Mouse (Mus musculus) lung, postnatal 10 days (tissue): ENCODE data around the gene Mpdz.
A peak's percentile ranks its signal among the peaks of the same experiment; 100 is the strongest.

Source experiments
- DNase-seq: peaks from one replicate; pipeline ENCODE4 v3.0.0; 2021

Gene Mpdz

DNA sequence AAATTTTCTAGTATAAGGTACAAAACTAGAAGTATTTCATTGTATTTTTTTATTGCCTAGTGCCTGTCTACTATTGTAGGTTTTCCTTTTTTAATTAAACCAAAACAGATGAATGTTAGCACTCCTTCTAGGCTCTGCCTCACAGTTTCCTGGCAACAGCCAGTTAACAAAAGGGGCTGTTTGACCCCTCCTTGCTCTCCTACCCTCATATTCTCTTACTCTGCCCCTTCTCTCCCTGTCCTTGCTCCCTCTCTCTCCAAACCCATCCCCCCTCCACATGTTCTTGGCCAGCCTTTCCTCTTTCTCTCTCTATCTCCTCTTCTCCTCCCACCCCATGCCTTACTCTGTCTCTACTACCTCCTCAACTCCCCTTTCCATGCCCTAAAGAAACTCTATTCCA is 53.4 kb downstream of the Mpdz start:
- DNase-seq: no peak

DNA sequence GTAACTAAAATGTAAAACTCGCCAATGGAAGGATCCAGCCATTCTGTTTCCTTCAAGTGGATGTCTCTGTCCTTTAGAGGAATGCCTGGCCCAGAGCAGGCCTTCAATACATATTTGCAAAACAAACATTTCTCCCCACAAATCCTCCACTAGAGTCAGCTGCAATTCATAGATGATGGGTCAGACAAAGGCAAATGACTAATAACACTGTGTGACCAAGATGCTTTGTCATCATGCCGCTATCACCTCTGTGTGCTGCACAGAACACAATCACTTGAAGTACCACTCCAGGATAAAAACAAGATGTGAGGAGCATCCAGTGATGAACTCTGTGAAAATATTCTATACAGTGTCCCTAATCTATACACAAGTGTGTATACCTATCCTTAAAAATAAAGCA is 55.0 kb downstream of the Mpdz start:
- DNase-seq: no peak

DNA sequence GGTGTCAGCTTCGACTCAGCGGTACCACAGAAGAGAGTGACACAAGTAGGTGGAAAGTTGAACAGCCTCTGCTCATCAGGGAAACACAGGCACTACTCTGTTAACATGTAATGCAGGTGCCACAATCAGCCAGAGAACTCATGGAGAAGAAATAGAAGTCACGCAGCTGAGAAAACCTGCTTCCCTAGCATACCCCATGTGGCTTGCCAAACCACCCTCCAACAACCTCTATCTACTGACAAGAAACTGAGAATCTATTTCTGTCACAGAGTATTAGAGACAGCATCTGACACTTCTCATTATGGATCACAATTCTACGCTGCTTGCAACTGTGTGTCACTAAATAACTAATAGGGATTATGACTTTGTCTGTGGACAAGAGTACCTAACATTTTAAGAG is 70.3 kb downstream of the Mpdz start:
- DNase-seq: no peak

DNA sequence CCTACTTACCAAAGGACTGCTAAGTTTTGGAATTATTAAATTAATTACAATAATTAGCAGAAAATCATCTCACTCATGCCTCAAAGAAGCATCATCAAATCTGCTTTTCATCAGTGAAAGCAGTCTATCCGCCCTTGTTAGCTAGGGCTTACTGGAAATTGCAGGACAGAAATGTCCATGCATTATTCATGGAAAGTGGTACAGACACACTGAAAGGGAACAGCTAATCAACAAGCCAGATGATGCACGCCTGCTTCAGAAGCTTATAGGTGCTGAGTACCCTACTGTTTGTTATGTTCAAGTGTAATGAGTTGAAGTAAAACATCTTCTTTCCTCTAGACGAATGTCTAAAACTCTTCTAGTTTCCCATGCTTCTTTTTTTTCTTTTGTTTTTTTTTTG is 91.2 kb downstream of the Mpdz start:
- no peak for DNase-seq

DNA sequence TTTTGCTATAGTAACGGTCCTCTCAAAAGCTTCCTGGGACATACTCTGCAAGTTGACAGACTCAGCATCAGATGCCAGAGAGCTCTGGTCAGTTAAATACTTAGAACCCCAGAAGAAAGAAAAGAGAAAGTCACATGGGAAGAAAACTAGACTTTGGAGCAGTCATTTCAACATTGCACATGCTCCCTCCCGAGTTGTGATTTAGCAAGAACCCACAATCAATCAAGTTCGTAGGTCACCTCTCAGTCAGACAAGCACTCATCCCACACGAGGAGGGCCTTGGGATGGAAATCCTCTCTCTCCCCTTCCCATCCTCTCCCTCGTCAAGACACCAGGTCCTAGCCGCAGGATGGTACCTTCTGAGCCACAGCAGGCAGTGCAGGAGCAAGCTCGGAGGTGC is 94.0 kb downstream of the Mpdz start:
- DNase-seq: no peak

DNA sequence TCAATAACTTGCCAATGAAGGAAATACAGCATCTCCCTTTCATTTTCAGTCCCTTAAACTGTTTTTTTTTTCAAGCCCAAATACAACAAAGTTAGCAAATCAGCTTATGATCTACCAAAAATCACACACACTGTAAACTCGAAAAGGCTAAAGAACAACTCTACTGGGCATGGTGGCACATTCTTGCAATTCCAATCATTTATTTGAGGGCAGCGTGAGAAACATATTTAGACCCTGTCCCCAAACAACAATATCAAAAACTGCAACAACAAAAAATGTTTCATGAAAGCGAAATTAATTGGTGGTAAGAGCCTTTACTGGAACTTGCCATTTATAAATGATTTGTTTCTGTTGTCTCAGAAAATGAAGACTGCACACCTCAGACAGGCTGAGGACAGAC is 97.5 kb downstream of the Mpdz start:
- DNase-seq: no peak

DNA sequence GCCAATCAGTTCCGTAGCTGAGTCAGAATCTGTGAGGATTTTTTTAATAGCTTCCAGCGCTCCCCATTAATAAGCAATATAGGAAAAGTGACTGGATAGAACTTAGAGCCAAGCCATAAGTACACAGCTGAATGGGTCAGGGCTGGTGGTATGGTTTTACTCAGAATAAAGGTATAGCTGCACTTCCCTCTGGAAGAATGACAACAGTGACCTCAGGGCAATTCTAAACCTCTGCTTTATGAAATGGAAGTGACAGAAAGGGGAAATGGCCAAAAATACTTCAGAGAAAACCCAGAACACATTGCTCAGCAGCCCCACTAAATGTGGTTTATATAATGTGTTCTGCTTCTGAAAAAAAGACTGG is 109.0 kb downstream of the Mpdz start:
- no peak for DNase-seq

DNA sequence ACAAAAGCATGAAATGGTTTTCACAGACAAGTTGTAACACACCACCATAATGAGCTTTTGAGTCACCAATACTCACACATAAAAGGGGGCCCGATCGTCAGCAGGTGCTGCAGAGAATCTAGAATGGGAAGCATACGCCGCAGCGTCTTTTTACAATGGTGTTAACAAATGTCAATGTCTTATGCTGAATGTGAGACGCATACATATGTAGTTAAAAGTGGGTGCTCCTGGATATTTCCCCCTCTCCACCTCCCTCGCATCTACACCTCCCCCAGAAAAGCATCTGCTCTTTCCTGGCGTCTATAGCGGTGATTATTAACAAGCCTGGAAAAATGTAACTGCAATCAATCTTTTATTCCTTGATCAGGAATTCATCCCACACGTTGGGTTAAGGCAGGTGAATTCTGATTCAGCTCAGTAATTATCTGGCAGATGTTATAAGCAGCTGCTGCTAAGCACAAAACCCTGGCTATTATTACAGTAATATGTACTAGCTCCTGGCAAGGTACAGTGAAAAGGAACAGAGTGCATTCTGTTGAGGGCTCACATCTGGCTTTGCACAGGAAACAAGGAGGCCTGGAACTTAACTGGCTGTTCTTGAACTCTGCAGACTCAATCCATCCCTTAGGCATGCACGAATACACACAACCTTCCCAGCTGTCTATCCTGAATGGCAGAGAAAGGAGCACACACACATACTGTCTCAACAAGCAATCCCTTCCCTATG is 109.6 kb downstream of the Mpdz start:
- DNase-seq: no peak

DNA sequence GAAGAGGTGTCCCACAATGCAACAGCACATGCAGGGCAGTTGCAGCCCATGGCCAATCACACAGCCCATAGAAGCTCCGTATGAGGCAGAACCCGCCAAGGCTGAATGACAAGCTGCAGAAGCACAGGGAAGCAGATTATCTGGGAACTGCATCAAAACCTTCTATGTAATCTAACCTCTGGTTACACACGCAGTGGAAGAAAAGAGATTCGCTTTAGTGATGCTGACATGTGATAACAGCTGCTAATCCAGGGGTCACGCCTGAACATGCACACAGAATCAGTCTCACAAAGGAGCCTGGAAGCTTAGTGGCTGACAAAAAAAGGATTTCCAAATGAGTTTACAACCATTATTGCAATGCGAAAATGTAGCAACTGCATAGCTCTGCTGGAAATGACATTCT is 110.2 kb downstream of the Mpdz start:
- DNase-seq: no peak

DNA sequence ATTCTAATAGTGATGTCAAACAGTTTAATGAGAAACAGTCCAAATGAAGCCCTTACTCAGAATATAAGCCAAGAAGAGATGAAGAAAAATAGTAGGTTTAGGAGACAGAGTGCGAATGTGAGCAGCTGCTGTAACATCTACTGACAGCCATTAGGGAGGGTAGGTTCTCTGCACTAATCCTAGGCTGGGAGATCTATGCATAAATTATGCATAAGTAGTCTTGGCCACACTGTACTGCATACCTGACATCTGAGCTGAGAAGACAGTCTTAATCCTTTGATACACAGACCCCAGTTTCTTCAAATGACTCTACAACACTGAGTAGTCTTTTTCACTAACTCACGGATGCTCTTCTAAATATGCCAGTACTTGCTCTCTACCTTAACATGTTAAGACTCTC is 114.9 kb downstream of the Mpdz start:
- no peak for DNase-seq

DNA sequence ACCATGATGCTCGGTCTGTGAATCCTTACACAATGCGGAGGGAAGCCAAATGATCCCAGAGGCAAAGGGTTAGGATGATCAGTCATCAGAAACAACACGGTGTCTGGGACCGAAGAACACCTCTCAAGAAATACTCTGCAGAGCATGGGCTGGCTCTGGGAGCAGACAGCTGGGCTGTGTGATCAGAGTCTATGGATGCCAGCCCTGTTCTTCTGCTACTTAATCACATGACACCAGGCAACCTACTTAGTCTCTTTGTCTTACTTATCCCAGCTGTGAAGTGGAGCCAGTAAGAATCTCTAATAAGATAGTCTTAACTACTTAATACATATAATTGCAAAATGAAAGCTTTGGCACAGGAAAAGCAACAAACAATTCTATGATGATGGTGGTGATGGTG is 118.8 kb downstream of the Mpdz start:
- no peak for DNase-seq

DNA sequence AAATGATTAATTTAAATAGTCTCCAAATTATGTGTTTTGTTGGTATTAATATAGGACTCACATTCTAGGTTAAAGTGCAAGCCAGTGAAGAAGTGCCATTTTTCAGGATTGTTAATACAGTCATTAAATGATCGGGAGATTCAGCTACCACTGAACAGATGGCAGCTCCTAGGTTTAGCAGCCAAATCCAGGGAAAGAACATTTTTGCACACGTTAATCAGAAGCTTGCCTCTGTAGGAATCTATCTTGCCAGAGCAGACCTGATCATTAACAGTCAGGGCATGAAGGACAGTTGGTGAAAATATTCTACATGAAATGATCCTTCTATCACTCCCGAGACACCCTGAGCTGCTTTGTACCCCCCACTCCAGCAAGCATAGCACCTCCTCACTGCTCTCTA is 120.4 kb downstream of the Mpdz start:
- DNase-seq: no peak

DNA sequence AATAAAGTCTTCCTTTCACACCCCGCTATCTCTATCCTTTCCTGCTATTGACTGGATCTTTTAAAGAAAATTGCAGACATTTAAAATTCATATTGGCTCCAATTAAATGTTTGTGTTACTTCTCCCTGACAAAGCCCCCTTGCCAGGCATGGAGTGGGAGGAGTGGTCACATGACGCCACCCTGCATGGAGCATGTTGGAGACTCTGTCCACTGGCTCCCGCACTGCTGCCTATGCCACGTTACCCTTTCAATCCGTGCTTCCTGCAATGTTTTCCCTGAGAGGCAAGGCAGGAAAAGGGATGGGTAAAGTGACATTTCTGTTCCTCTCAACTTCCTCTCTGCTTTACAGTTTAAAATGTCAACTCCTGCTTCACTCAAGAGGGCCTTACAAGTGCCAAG is 128.0 kb downstream of the Mpdz start:
- peak; percentile 6 for DNase-seq

DNA sequence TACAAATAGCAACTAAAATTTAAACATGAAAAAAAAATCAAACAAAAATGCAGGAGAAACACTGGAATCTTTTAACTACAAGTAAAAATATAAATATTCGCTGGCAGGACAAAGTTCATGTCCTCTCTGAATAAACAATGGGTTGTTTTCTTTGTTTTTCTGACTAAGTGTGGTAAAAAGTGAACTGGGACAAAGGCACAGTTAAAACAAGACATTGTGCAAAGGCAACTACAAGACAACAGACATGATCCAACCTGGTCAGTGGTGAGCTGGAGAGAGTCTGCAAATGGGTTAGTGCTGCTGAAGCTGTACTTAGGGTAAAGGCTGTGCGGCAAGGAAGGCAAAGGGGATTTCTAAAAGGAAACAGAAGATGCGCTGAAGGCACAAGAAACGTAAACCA is 129.4 kb downstream of the Mpdz start:
- no peak for DNase-seq

DNA sequence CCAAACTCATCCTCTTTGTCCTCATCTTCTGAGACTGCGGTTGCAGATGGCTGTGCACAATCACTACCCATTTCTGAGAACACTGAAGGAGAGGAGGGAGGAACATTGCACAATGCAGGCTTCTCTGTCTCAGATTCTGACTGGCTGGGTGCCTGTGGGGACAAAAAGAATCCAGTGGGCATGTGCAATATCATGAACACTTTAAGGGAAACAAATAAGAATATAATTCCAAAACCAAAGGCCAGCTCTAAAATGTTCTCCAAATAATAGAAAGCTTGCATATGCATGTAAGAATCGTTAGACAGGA is 132.5 kb downstream of the Mpdz start:
- DNase-seq: peak; percentile 30

DNA sequence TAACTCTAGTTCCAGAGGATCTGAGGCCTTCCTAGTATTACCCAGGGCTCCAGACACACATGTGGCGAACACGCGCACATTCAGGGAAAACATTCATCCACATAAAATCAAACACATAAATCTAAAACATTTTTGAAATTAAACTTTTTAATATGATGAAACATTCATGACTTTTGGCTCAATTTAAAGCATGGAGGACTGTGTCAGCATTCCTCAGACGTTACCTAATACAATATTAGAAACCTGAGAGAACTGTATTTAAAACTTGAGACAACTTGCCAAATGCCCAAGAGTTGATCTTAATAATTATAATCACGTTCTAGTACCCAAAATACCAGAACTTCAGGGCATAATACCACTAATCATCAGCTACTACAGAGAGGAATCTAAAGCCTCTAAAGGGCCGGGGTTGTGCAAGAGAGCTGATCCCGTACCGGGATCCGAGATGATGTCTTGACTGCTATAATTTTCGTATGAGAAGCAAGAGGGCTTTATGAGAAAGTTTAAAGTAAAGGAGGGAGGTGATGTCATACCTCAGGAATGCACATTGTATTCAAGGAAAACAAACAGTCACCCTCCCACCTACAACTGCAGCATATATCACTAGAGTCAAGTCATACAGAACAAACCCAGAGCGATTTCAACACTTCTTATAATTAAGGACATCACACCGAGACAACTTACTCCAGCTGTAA is 133.0 kb downstream of the Mpdz start:
- no peak for DNase-seq

DNA sequence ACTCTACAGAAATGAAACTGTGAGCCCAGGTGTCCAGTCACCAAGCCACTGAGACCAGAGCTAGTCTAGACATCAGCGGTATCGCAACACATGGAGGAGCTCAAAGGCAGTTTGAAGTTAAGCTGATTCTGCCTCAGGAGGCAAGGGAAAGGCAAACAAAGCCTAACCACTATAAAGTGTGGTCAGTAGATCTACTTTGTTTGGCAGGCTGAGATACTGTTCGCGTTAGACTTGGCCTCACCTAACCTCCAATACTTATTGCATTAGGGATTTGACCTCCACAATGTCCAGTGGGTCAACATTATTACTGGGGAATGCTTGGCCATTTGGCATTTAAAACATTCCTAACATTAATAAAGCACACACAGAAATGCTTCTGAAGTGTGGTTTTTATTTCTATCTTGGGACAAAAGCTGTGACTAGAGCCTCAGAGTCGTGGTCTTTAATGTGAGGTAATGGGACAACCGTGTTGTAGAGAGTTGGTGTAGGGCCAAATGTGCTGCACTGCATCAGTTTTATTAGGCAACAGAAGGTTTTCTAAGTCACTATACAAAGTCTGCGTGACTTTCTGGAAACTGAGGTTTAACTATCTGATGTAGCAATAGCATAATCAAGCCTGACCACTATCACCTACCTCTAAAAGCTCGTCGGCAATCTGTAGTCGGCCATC is 134.9 kb downstream of the Mpdz start:
- no peak for DNase-seq

DNA sequence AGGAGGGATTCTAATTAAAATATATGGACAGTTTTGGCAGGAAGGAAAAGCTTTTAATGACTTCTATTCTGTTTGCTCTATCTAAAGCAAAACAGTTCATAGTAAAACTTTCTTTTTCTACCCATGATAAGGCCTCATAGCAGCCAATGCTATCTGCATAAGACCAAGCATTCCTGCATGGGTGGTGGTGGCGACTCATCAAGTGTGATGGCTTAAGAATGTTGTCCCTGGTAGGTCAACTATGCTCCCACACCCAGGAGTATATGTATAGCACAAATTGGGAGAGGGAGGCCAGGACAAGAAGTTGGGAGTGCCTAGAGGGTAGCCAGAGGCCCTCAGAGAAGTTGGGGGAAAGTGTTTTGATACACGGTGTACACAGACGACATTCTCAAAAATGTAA is 140.6 kb downstream of the Mpdz start:
- DNase-seq: no peak

DNA sequence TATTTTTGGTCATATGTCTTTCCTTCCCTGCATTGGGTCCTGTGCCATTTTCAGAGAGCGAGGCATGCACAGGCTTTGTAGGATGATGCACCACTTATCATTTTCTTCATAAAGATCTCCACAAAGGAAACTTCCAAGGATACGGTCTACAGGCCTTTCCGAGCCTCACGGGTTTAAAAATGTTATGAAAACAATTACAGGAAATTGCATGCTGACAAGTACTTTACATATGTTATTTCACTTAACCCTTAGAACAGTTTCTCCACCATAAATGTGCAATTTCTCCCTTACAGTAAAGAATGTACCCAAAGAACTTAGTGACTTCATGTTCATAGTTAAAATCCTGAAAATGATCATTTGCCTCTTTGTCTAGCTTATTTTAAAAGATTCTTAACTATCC is 144.2 kb downstream of the Mpdz start:
- no peak for DNase-seq

DNA sequence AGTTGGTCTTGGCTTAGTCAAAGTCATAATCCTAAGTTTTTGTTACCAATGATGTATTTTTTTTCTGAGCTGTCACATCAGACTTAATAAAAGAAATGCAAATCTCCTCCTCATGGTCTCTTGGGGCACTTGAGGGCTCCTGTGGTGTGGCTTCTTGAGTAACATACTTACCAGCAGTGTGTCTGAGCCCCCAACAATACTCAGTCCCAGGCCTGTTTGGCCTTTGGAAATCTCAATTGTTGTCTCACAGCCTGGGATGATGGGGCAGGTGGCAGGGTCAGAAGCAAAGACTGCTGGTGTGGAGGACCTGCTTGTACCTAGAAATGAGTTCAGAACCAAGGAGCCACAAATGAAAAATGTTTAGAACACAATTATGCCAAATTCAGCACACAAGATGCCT is 149.3 kb downstream of the Mpdz start:
- no peak for DNase-seq

DNA sequence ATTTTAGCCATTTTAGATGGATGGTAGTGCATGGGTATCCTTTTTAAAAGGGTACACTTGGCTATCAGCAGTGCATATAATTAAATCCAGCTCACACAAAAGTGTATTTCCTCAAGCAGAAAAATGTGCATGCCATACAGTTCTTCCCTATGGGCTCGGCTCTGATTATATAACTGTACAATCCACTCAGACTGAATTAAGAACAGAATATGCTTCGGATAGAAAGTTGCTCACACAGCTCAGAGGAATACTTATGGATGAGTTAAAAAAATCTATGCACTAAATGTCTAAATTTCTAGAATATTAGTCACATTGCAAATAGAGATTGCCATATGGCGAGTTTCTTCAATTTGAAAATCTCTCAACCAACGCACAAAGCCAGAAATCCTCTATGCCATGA is 157.1 kb downstream of the Mpdz start:
- DNase-seq: no peak

DNA sequence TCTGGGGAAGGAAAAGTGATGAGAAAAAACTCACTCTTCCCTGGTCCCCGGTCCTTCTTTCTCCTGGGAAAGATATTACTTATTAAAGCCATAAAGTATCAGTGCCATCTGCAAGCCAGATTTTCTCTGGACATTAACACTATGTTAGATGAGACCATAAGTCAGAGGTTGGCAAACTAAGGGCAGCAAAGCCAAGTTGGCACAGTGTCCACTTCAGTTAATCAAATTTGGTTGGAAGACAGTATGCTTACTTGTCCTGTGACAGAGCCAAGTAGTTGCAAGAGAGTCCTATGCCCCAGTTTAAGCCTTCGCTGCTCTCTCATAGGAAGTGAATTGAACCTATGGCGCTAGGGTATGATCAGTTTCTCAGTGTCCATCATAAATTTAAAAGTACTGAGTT is 159.0 kb downstream of the Mpdz start:
- no peak for DNase-seq

DNA sequence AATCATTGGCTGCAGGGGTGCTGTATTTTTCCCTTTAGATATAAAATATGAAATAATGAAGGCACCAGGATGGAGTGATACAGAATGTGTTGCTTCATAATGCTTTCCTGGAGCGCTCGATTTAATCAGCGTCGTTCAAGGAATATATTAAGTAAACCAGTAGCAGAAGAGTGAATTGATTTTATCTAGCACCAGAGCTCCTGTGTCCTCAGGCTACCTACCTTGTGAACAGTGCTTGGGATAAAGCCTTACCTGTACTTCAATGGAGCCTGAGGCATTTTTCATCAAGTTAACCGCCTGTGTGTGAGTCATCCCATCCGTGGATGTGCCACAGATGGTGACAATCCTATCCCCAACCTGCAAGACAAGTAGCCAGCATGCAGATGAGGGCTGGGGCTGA is 159.5 kb downstream of the Mpdz start:
- DNase-seq: no peak

DNA sequence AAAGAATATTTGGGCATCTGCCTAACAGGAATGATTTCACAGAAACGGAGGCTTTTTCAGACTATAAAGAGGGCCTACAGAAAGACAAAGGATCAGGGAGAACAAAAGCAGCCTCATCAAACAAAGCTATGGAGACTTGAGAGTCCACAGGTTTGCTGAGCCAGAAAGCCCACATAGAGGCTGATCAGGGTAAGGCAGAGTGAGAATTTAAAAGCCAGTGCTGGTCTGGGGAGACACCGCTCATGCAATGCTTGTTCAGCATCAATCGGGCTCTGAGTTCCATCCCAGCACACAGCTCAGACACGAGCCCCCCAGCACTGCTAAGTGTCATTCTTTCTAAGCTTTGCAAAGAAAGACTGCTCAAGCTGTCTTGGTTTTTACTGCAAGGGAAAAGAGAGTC is 162.5 kb downstream of the Mpdz start:
- no peak for DNase-seq

DNA sequence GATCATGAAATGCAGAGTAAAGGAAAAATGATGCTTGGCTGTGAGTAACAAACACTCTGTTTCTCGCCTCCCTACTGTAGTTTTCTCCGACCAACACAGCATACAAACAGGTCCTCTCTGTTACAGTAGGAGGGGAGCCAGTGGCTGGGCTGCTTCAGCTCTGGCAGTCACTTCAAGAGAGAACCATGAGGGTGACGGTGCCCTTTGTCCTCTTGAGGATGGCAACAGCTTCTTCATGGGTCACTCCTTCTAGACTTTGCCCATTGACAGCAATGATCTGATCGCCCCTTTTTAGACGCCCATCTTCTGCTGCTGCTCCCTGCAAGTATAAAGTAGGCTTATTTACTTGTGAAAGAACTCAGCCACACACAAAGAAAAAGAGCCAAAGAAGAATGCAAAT is 163.2 kb downstream of the Mpdz start:
- no peak for DNase-seq
